In genomic region chr10:59548211-59548610, GRCm38 (mm10) we compare ENCODE assay signal across 22 mouse cellular contexts.
DNase-seq lines count a peak whose midpoint lies in the region; ATAC-seq lines count a peak whose summit lies in the region.
"Had no signal": no experiment of that assay in that cellular context is flagged by ENCODE, and none has a peak within 500 bp of the region (broad histone marks: within the 10 kb centered on the region; RNA-seq: fewer than 3 reads in every experiment).

No protein-coding gene starts in this region.

- peaks cover 7% of the 10 kb centered on the region; the same call in 1 of the 2 replicates for H3K36me3 ChIP-seq in forebrain, embryonic 10.5 days (replicated peaks)
- H3K36me3 ChIP-seq in forebrain, embryonic 14.5 days (ENCODE audit: control insufficient read depth, insufficient read depth, low read length), result no peaks in the 10 kb centered on the region
- H3K36me3 ChIP-seq in hindbrain, embryonic 10.5 days, result peaks cover 5% of the 10 kb centered on the region; the same call in 1 of the 2 replicates
- H3K36me3 ChIP-seq in hindbrain, embryonic 11.5 days (ENCODE audit: control insufficient read depth, insufficient read depth, low read length), result no peaks in the 10 kb centered on the region
- H3K36me3 ChIP-seq: embryonic facial prominence, embryonic 12.5 days had no signal

- intact Hi-C loops in left cerebral cortex, postnatal 25 days (cut with DNase I), result loop anchor here (5.0 kb wide), 1 partner anchor 44 kb away; no protein-coding TSS in a partner anchor

- peak overlapping the region; percentile 80 for H3K27ac ChIP-seq in forebrain, embryonic 10.5 days
- no peak overlapping the region for H3K27ac ChIP-seq in forebrain, embryonic 14.5 days (ENCODE audit: low read depth, low read length)
- H3K27ac ChIP-seq in hindbrain, embryonic 10.5 days, result peak overlapping the region; percentile 40; the same call in 1 of the 2 replicates
- H3K27ac ChIP-seq in hindbrain, embryonic 11.5 days (ENCODE audit: low read depth, low read length), result no peak overlapping the region
- H3K27ac ChIP-seq: embryonic facial prominence, embryonic 12.5 days; embryonic facial prominence, embryonic 15.5 days; gastrocnemius, adult 2 months; hindbrain, embryonic 14.5 days; hindbrain, postnatal 0 days had no signal

- peaks cover 48% of the 10 kb centered on the region for H3K4me1 ChIP-seq in forebrain, embryonic 10.5 days
- 0 out of 2 replicates have a peak, but pooled peaks cover 3% of the 10 kb centered on the region for H3K4me1 ChIP-seq in forebrain, embryonic 14.5 days (ENCODE audit: control insufficient read depth, insufficient read depth, low read length)
- peaks cover 18% of the 10 kb centered on the region for H3K4me1 ChIP-seq in hindbrain, embryonic 10.5 days (replicated peaks)
- H3K4me1 ChIP-seq in hindbrain, embryonic 11.5 days (replicated peaks; ENCODE audit: control insufficient read depth, insufficient read depth, low read length), result no peaks in the 10 kb centered on the region
- H3K4me1 ChIP-seq: embryonic facial prominence, embryonic 12.5 days; embryonic facial prominence, embryonic 15.5 days had no signal

- no peak overlapping the region for H3K4me2 ChIP-seq in forebrain, embryonic 14.5 days (ENCODE audit: low read length)
- no peak overlapping the region for H3K4me2 ChIP-seq in hindbrain, embryonic 11.5 days (replicated peaks; ENCODE audit: low read depth, low read length)
- H3K4me2 ChIP-seq: embryonic facial prominence, embryonic 12.5 days; embryonic facial prominence, embryonic 15.5 days; heart, embryonic 11.5 days; hindbrain, embryonic 14.5 days had no signal

- H3K4me3 ChIP-seq in forebrain, embryonic 10.5 days, result no peak overlapping the region
- no peak overlapping the region for H3K4me3 ChIP-seq in forebrain, embryonic 14.5 days (ENCODE audit: low read depth, low read length)
- no peak overlapping the region for H3K4me3 ChIP-seq in hindbrain, embryonic 10.5 days
- H3K4me3 ChIP-seq in hindbrain, embryonic 11.5 days (ENCODE audit: low read depth, low read length), result no peak overlapping the region
- H3K4me3 ChIP-seq: embryonic facial prominence, embryonic 12.5 days; embryonic facial prominence, embryonic 15.5 days; gastrocnemius, adult 2 months had no signal

- no peak overlapping the region for H3K9ac ChIP-seq in forebrain, embryonic 14.5 days (ENCODE audit: low read length)
- H3K9ac ChIP-seq in hindbrain, embryonic 11.5 days (ENCODE audit: low read depth, low read length), result no peak overlapping the region
- H3K9ac ChIP-seq: embryonic facial prominence, embryonic 12.5 days; embryonic facial prominence, embryonic 15.5 days; forebrain, postnatal 0 days; hindbrain, embryonic 14.5 days had no signal

- WGBS in forebrain, embryonic 10.5 days, result 52% methylated on average over 6 of the region's 6 CpGs
- WGBS in forebrain, embryonic 14.5 days, result 39% methylated on average over 6 of the region's 6 CpGs
- WGBS in hindbrain, embryonic 10.5 days, result 55% methylated on average over 6 of the region's 6 CpGs
- WGBS in hindbrain, embryonic 11.5 days, result 52% methylated on average over 6 of the region's 6 CpGs

- no peak for ATAC-seq in forebrain, embryonic 14.5 days
- ATAC-seq in hindbrain, embryonic 11.5 days (ENCODE audit: low FRiP score), result no peak
- ATAC-seq in megakaryocyte, adult 5-6 weeks (ENCODE audit: poor library complexity, severe bottlenecking), result peak; percentile 59
- ATAC-seq: hindbrain, postnatal 0 days; inflammation-experienced regulatory T-cells, adult 6 months; intestine, postnatal 0 days had no signal

- H3K27me3 ChIP-seq in forebrain, embryonic 10.5 days (ENCODE audit: poor library complexity, severe bottlenecking), result no peaks in the 10 kb centered on the region
- no peaks in the 10 kb centered on the region for H3K27me3 ChIP-seq in forebrain, embryonic 14.5 days (replicated peaks; ENCODE audit: control insufficient read depth, insufficient read depth, low read length)
- H3K27me3 ChIP-seq in hindbrain, embryonic 10.5 days (ENCODE audit: insufficient read depth, poor library complexity, severe bottlenecking), result no peaks in the 10 kb centered on the region
- H3K27me3 ChIP-seq in hindbrain, embryonic 11.5 days (ENCODE audit: control insufficient read depth, insufficient read depth, low read length), result no peaks in the 10 kb centered on the region
- H3K27me3 ChIP-seq: embryonic facial prominence, embryonic 12.5 days; embryonic facial prominence, embryonic 15.5 days had no signal

- no peak for DNase-seq in forebrain, embryonic 10.5 days (ENCODE audit: extremely low spot score, low spot score)
- no peak for DNase-seq in forebrain, embryonic 14.5 days (ENCODE audit: low spot score)
- DNase-seq in hindbrain, embryonic 10.5 days (ENCODE audit: low spot score), result no peak
- DNase-seq in hindbrain, embryonic 11.5 days (ENCODE audit: low spot score), result no peak
- DNase-seq in testis, postnatal 14 days (ENCODE audit: low spot score), result peak; percentile 21
- no peak for DNase-seq in testis, postnatal 10 days (ENCODE audit: low spot score)
- DNase-seq in left cerebral cortex, postnatal 25 days (ENCODE audit: low spot score in 2 of 2), result no peak
- DNase-seq: cerebellum, adult 18-20 months; cerebellum, adult 9-10 months; cerebellum, postnatal 14 days; forebrain, postnatal 0 days; gastrocnemius, adult 2 months; gastrocnemius, postnatal 14 days; heart, adult 11 months had no signal

- peaks cover 16% of the 10 kb centered on the region; the same call in 1 of the 2 replicates for H3K9me3 ChIP-seq in forebrain, embryonic 10.5 days
- H3K9me3 ChIP-seq in forebrain, embryonic 14.5 days (replicated peaks; ENCODE audit: control insufficient read depth, low read length), result 0 out of 2 replicates have a peak, but pooled peaks cover 2% of the 10 kb centered on the region
- H3K9me3 ChIP-seq in hindbrain, embryonic 10.5 days, result no peaks in the 10 kb centered on the region; the same call in 1 of the 2 replicates
- H3K9me3 ChIP-seq in hindbrain, embryonic 11.5 days (ENCODE audit: control insufficient read depth, low read length), result 0 out of 2 replicates have a peak, but pooled peaks cover 4% of the 10 kb centered on the region
- H3K9me3 ChIP-seq: embryonic facial prominence, embryonic 15.5 days had no signal

Comparison
In these comparisons a context has a peak if more than half of its experiments do, and no peak if none do; other contexts are left out.
1. H3K27ac ChIP-seq: peak in forebrain, embryonic 10.5 days (single experiment) and hindbrain, embryonic 10.5 days (single experiment); none in forebrain, embryonic 14.5 days (single experiment) and hindbrain, embryonic 11.5 days (single experiment).